Mouse (Mus musculus) liver, embryonic 13.5 days (tissue): ENCODE data around the gene Cir1. TPM values are rescaled to one million over a fixed set of nuclear protein-coding genes. Genes with fewer than 3 reads are reported as not detected.
A peak's percentile ranks its signal among the peaks of the same experiment; 100 is the strongest.

Experiments
- ATAC-seq: fragments of 200-750 bp; cut with Nextera tagmentation; 2 replicates; pipeline ENCODE4 v1.8.0; 2017; ENCODE audit warnings: low read depth, mild to moderate bottlenecking, moderate number of reproducible peaks, moderate library complexity
- DNase-seq: peaks from one replicate; pipeline ENCODE4 v3.0.0; 2022
- H3K27ac ChIP-seq: fragments of 300-500 bp; sonication (generic); 2 replicates; pipeline ENCODE4 v1.5.1; 2015; ENCODE audit warnings: moderate library complexity, mild to moderate bottlenecking, inconsistent platforms
- H3K27me3 ChIP-seq: fragments of 300-500 bp; sonication (generic); 2 replicates; pipeline ENCODE4 v1.6.1; 2015; ENCODE audit warnings: mild to moderate bottlenecking, inconsistent platforms
- H3K36me3 ChIP-seq: fragments of 300-500 bp; sonication (generic); 2 replicates; pipeline ENCODE4 v1.6.1; 2015; ENCODE audit warnings: mild to moderate bottlenecking, inconsistent platforms
- H3K4me1 ChIP-seq: fragments of 300-500 bp; sonication (generic); replicated peaks from 2 replicates; pipeline ENCODE4 v1.6.1; 2015; ENCODE audit warnings: inconsistent platforms
- H3K4me2 ChIP-seq: fragments of 300-500 bp; sonication (generic); 2 replicates; pipeline ENCODE4 v1.6.1; 2015; ENCODE audit warnings: inconsistent platforms, mild to moderate bottlenecking, moderate library complexity
- H3K4me3 ChIP-seq: fragments of 300-500 bp; sonication (generic); replicated peaks from 2 replicates; pipeline ENCODE4 v1.5.1; 2015; ENCODE audit warnings: mild to moderate bottlenecking, inconsistent platforms
- H3K9ac ChIP-seq: fragments of 300-500 bp; sonication (generic); 2 replicates; pipeline ENCODE4 v1.6.1; 2015; ENCODE audit warnings: mild to moderate bottlenecking, inconsistent platforms
- H3K9me3 ChIP-seq: fragments of 300-500 bp; sonication (generic); replicated peaks from 2 replicates; pipeline ENCODE4 v1.6.1; 2016; ENCODE audit warnings: inconsistent platforms
- WGBS: fragments of 180-500 bp; shearing (Covaris S2); methylation state at CpG from one replicate; pipeline ENCODE4 v1.1.7; 2015; ENCODE audit not compliant: insufficient replicate concordance; 5-methylcytosine and 5-hydroxymethylcytosine counted together
- polyA plus RNA-seq: library from polyadenylated mRNA; unstranded; fragments of >200 nt; fragmentation: Nextera tagmentation; extraction: Ambion mirVana; gene quantifications from 2 replicates; pipeline ENCODE4 v1.2.1, GENCODE M21; 2015

The Cir1 gene
- polyA plus RNA-seq, 1 experiment from 2014 or later, result 21.3 TPM

DNA sequence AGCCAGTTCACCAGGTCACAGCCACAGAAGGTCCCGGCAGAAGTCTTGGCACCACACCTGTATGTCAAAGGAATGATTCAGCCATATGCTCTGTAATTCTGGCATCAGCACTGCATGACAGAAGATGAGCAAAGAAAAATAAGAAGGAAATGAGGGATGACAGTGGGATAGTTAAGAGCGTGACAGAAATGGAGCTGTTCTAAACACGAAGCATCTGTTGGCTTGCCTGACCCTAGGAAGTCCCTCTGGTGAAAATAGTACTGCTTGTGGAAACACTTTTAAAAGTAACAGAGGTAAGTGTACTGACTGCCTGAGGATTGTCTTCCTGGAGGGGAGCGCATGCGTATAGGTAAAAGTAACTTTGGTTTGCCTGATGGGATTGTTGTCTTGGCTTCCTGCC is 31.2 kb upstream of the Cir1 start:
- no peaks in the 10 kb centered on the region for H3K27me3 ChIP-seq
- no peak overlapping the region for H3K9ac ChIP-seq
- ATAC-seq, result no peak
- H3K9me3 ChIP-seq, result no peaks in the 10 kb centered on the region
- no peaks in the 10 kb centered on the region for H3K36me3 ChIP-seq
- no peak for DNase-seq
- no peak overlapping the region for H3K4me2 ChIP-seq
- no peaks in the 10 kb centered on the region for H3K4me1 ChIP-seq
- H3K27ac ChIP-seq, result no peak overlapping the region
- no peak overlapping the region for H3K4me3 ChIP-seq
- 84% methylated on average over 5 of the region's 5 CpGs for WGBS

DNA sequence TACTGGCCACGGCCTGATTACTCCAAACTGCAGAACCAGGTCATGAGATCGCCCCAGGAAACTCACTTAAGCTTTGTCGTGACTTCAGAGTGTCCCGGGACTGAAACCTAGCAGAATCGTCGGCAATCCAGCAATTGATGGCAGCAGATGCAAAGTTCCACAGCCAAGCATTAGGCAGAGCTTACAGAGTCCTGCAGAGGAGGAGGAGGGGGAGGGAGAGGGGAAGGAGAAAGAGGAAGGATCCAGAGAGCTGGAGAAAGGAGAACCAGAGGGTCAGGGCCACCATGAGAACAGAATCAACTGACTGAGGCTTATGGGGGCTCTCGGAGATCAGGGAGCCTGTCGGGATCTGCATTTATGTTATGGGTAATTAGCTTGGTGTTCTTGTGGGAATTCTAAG is 25.9 kb upstream of the Cir1 start:
- DNase-seq, result no peak
- Histone ChIP-seq H3K27ac (no peak overlapping the region), H3K36me3 (0 out of 2 replicates have a peak, but pooled peaks cover 12% of the 10 kb centered on the region), H3K4me1 (no peaks in the 10 kb centered on the region), H3K27me3 (no peaks in the 10 kb centered on the region), H3K9ac (no peak overlapping the region), H3K9me3 (no peaks in the 10 kb centered on the region), H3K4me2 (no peak overlapping the region), H3K4me3 (no peak overlapping the region)
- ATAC-seq, result no peak
- WGBS, result 66% methylated on average over 8 of the region's 8 CpGs

DNA sequence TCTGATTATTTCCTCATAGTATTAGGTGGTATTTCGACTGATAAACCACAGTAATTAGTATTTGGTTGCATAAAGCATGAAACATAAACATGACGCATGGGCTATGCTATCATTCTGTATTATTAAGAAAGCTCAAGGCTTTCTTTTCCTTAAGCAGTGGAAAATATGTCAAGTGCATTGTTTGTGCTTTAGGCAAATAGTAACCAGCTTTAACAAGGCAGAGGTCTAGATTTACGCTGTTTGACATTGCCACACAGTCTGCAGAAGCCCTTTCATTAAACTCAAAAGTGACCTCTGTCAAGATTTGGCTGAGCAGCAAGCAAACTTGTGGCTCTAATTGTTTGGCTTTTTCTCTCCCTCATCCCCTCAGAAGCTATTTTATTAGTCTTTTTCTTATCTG is 23.4 kb upstream of the Cir1 start:
- no peak overlapping the region for H3K4me2 ChIP-seq
- 87% methylated on average over 3 of the region's 3 CpGs for WGBS
- DNase-seq (no peak), ATAC-seq (no peak)
- H3K4me3 ChIP-seq, result no peak overlapping the region
- no peaks in the 10 kb centered on the region for H3K4me1 ChIP-seq
- H3K27me3 ChIP-seq, result no peaks in the 10 kb centered on the region
- H3K9me3 ChIP-seq, result no peaks in the 10 kb centered on the region
- no peak overlapping the region for H3K9ac ChIP-seq
- no peak overlapping the region for H3K27ac ChIP-seq
- H3K36me3 ChIP-seq, result peaks cover 15% of the 10 kb centered on the region; the same call in 1 of the 2 replicates

DNA sequence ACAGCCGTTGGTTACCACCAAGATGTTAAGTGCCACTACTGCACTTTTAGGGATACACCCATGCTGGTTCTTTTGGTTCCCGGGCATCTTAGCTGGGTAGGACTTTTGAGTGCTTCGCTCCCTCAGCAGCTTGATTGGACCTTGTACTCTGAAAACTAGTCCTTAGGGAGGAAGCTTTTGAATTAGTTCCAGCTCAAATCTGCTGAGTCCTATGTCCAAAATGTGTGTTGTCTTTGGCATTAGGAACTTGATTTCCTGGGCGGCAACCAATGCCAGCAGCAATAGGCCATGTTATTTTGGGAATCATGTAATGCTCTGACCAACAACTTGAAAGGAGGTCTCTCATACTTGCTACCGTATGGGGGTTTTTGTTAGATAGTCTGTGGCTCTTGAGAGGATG is 13.4 kb upstream of the Cir1 start:
- no peak overlapping the region for H3K27ac ChIP-seq
- H3K9ac ChIP-seq, result no peak overlapping the region
- ATAC-seq, result no peak
- 90% methylated on average over 5 of the region's 5 CpGs for WGBS
- H3K4me3 ChIP-seq, result no peak overlapping the region
- no peak overlapping the region for H3K4me2 ChIP-seq
- H3K4me1 ChIP-seq, result no peaks in the 10 kb centered on the region
- no peaks in the 10 kb centered on the region for H3K9me3 ChIP-seq
- H3K27me3 ChIP-seq, result no peaks in the 10 kb centered on the region
- H3K36me3 ChIP-seq, result peaks cover 25% of the 10 kb centered on the region
- DNase-seq, result no peak

DNA sequence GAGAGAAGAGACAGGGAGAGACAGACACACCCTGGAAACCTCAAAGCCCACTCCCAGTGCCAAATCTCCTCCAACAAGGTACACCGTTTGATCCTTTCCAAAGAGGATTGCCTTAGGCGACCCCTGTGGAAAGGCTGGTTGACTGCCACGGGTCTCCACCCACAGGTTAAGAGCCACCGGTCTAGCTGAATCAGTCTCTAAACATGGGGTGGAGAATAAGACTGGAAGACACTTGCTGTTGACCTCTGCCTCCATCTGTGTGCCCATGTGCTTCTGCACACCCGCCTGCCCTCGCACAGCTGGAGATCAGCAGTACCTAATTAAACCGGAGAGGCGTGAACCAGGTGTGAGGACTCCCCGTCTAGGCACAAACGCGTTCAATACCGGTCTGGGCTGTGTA is 10.5 kb upstream of the Cir1 start:
- no peak for DNase-seq

DNA sequence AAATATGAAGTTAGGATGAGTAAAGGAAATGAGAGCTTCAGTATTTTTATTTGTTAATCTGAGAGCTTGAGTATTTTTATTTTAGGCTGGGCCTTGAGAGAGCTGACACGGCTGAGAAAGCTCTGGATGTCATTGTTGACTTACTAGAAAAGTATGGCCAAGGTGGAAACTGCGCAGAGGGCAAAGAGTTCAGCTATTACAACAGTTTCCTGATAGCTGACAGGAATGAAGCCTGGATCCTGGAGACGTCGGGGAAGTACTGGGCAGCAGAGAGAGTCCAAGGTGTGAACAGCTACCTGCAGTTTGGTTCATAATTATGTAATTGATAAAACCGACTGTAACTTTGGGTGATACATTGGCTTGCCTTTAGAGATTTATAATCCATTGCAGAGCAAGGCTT is 6.7 kb upstream of the Cir1 start:
- Histone ChIP-seq H3K9ac (no peak overlapping the region), H3K36me3 (peaks cover 37% of the 10 kb centered on the region), H3K4me3 (no peak overlapping the region), H3K4me2 (no peak overlapping the region), H3K27me3 (no peaks in the 10 kb centered on the region), H3K27ac (no peak overlapping the region), H3K4me1 (peaks cover 16% of the 10 kb centered on the region), H3K9me3 (no peaks in the 10 kb centered on the region)
- DNase-seq, result no peak
- 81% methylated on average over 5 of the region's 5 CpGs for WGBS
- ATAC-seq, result no peak

More for the DNA sequence above, 10.5 kb upstream of the Cir1 start:
- Histone ChIP-seq H3K27ac (peak overlapping the region; percentile 14; the same call in 1 of the 2 replicates), H3K36me3 (peaks cover 29% of the 10 kb centered on the region), H3K27me3 (no peaks in the 10 kb centered on the region), H3K4me1 (peaks cover 7% of the 10 kb centered on the region; the same call in 1 of the 2 replicates), H3K4me2 (no peak overlapping the region), H3K4me3 (no peak overlapping the region), H3K9ac (no peak overlapping the region), H3K9me3 (no peaks in the 10 kb centered on the region)
- ATAC-seq, result no peak
- 74% methylated on average over 12 of the region's 12 CpGs for WGBS

DNA sequence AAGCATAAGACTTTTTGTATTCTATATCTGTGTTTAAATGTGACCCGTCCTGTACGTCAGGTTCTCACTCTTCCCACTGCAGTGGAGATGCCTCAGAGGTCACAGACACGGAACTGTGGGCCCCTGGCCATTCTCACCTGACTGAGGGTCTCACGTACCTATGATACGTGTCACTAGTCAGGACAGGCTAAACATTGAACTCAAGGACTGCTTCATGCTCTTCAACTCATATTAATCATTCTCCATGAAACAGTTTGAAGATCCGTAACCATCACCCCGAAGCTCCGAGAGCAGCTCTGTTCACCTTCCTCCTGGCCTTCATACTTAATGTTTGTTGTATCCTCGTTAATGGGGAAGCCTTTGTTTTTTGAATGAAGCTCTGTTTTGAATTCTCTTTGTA is 4.9 kb upstream of the Cir1 start:
- WGBS, result 87% methylated on average over 9 of the region's 9 CpGs

DNA sequence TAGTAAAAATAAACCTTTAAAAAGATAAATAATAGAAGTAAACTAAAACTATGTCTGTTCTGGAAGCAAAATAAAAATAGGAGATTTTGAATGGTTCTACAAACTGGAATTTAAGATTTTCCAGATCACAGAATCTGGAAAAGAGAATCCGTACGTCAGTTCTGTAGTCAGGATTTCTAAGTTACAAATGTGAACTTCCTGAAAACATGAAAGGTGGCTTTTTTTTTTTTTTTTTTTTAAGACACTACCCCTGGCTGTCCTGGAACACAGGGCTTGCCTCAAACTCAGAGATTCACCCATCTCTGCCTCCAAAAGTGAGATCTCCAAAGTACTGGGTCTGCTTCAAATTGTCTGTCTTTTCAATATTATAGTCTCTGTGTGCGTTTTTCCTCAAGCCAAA is 1.8 kb upstream of the Cir1 start:
- peak overlapping the region; percentile 86; the same call in 1 of the 2 replicates for H3K9ac ChIP-seq
- peaks cover 33% of the 10 kb centered on the region for H3K4me1 ChIP-seq
- DNase-seq (no peak), ATAC-seq (no peak)
- WGBS, result 87% methylated on average over 3 of the region's 3 CpGs
- H3K27me3 ChIP-seq, result no peaks in the 10 kb centered on the region
- H3K9me3 ChIP-seq, result no peaks in the 10 kb centered on the region
- peaks cover 36% of the 10 kb centered on the region for H3K36me3 ChIP-seq
- H3K27ac ChIP-seq, result peak overlapping the region; percentile 97; the same call in 1 of the 2 replicates
- H3K4me2 ChIP-seq, result peak overlapping the region; percentile 77
- H3K4me3 ChIP-seq, result peak overlapping the region; percentile 91

More for the DNA sequence above, 4.9 kb upstream of the Cir1 start:
- DNase-seq (no peak), ATAC-seq (no peak)
- Histone ChIP-seq H3K4me1 (peaks cover 27% of the 10 kb centered on the region), H3K9me3 (no peaks in the 10 kb centered on the region), H3K27ac (no peak overlapping the region), H3K27me3 (no peaks in the 10 kb centered on the region), H3K4me3 (no peak overlapping the region), H3K9ac (no peak overlapping the region), H3K4me2 (no peak overlapping the region), H3K36me3 (peaks cover 30% of the 10 kb centered on the region)

DNA sequence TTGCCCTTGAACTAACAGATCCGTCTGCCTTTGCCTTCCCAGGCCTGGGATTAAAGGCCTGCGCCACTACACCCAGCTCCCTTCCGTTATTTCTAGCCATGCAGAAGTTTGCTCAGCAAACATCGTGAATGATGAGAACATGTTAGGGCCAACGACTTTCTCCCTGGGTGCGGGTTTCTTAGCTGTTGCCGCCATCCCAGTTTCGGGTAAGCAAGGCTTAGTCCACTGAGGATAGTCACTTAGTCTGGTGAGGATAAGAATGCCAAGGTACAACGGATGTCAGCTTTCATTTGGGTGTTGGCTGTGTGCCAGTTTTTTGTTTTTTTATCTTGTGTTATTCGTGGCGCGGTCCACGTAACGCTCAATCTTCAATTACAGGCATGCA is 608 bp upstream of the Cir1 start:
- no peaks in the 10 kb centered on the region for H3K9me3 ChIP-seq
- H3K9ac ChIP-seq, result peak overlapping the region; percentile 86
- peak; percentile 53 for ATAC-seq

DNA sequence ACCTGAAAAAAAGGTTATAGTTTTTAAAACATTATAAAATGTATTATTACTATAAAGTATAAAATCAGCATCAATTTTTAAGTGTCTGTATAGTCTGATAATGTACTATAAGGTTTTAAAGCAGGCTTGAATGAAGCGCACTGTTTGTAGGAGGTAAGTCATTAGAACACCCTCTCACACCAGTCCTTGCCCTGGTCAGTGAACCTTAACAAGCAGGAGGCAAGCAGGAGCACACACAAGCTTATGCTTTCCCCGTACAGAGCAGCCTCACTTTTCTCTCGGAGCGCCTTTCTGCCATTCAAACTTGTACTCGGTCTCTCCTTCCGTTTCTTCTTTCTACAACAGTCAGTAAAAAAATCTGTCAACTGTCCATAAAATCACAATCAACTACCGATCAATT is 6.5 kb downstream of the Cir1 start:
- no peak for ATAC-seq
- H3K27me3 ChIP-seq, result no peaks in the 10 kb centered on the region
- peaks cover 36% of the 10 kb centered on the region for H3K4me1 ChIP-seq
- H3K36me3 ChIP-seq, result peaks cover 88% of the 10 kb centered on the region
- no peak overlapping the region for H3K27ac ChIP-seq
- DNase-seq, result no peak
- no peak overlapping the region for H3K4me2 ChIP-seq
- H3K4me3 ChIP-seq, result no peak overlapping the region
- H3K9me3 ChIP-seq, result no peaks in the 10 kb centered on the region
- WGBS, result 91% methylated on average over 7 of the region's 7 CpGs
- no peak overlapping the region for H3K9ac ChIP-seq

More for the DNA sequence above, 608 bp upstream of the Cir1 start:
- peak overlapping the region; percentile 77 for H3K4me2 ChIP-seq
- peaks cover 39% of the 10 kb centered on the region for H3K36me3 ChIP-seq
- peak overlapping the region; percentile 91 for H3K4me3 ChIP-seq
- peaks cover 33% of the 10 kb centered on the region for H3K4me1 ChIP-seq
- WGBS, result 9% methylated on average over 14 of the region's 14 CpGs
- DNase-seq, result peak; percentile 53
- peak overlapping the region; percentile 97 for H3K27ac ChIP-seq
- H3K27me3 ChIP-seq, result no peaks in the 10 kb centered on the region

DNA sequence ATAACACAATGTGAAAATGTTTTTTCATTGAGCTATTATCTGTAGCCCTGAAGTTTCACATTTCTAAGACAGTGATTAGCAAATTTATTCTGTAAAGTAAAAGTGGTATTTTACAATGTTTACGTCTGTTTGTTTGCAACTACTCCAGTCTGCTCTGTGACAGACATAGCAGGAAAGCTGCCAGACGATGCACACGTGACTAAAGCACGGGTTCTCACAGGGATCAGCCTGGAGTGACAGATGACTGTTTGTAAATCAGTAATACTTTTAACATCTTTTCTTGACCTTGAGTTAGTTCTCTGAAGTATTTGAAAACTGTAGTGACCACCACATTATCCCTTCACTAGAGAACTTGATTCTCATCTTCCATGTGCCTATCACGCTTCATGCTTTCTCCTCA is 8.0 kb downstream of the Cir1 start:
- 88% methylated on average over 5 of the region's 5 CpGs for WGBS
- Histone ChIP-seq H3K27me3 (no peaks in the 10 kb centered on the region), H3K4me2 (no peak overlapping the region), H3K4me3 (no peak overlapping the region), H3K27ac (peak overlapping the region; percentile 24; the same call in 1 of the 2 replicates), H3K9me3 (no peaks in the 10 kb centered on the region), H3K4me1 (peaks cover 32% of the 10 kb centered on the region), H3K36me3 (peaks cover 78% of the 10 kb centered on the region), H3K9ac (no peak overlapping the region)
- no peak for ATAC-seq
- DNase-seq, result no peak

DNA sequence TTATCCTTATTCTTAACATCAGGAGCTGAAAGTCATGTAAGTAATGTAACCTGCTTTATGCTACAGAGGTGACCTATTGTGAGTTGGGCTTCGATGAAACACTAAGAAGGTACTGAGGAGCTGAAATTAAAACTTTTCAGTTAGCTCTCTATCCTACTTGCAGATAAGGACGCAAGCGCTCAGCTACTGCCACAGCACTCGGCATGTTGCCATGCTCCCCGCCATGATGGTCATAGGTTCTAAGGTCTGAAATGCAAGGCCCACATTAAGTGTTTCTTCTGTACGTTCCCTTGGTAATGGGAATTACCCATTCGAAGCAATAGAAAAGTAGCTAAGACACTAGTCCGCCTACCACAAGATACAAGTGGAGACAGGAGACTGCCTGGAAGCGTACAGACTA is 9.8 kb downstream of the Cir1 start:
- Histone ChIP-seq H3K9ac (peak overlapping the region; percentile 12; the same call in 1 of the 2 replicates), H3K27ac (peak overlapping the region; percentile 80), H3K36me3 (peaks cover 73% of the 10 kb centered on the region), H3K4me3 (no peak overlapping the region), H3K4me2 (peak overlapping the region; percentile 34; the same call in 1 of the 2 replicates), H3K4me1 (peaks cover 46% of the 10 kb centered on the region), H3K27me3 (no peaks in the 10 kb centered on the region), H3K9me3 (no peaks in the 10 kb centered on the region)
- no peak for DNase-seq
- WGBS, result 72% methylated on average over 9 of the region's 9 CpGs
- no peak for ATAC-seq
